31 mouse cellular contexts compared by ENCODE assay signal in genomic region chr7:122632946-122633345, GRCm38 (mm10). TPM values are rescaled to one million over a fixed set of nuclear protein-coding genes. Genes with fewer than 3 reads are reported as not detected.
DNase-seq lines count a peak whose midpoint lies in the region; ATAC-seq and TF ChIP-seq lines count a peak whose summit lies in the region.
"Had no signal": no experiment of that assay in that cellular context is flagged by ENCODE, and none has a peak within 500 bp of the region (broad histone marks: within the 10 kb centered on the region; RNA-seq: fewer than 3 reads in every experiment).

No protein-coding gene starts in this region.

- no peaks in the 10 kb centered on the region for H3K36me3 ChIP-seq in lung, embryonic 14.5 days (ENCODE audit: insufficient read depth)
- H3K36me3 ChIP-seq: heart, embryonic 15.5 days; limb, embryonic 13.5 days; midbrain, embryonic 13.5 days; neural tube, embryonic 15.5 days had no signal

- no peak for DNase-seq in lung, embryonic 14.5 days
- no peak for DNase-seq in lung, postnatal 10 days
- peak; percentile 20 for DNase-seq in thymus, postnatal 14 days
- no peak for DNase-seq in thymus, postnatal 10 days (ENCODE audit: low spot score in 2 of 2)
- DNase-seq in NIH3T3 (ENCODE audit: low read depth), result peak; percentile 19
- DNase-seq in layer of hippocampus, adult 18-20 months (ENCODE audit: low spot score in 2 of 2), result no peak
- DNase-seq in adrenal gland, postnatal 25 days, result no peak
- DNase-seq: cerebellum, adult 2 months; cerebellum, postnatal 14 days; gastrocnemius, postnatal 10 days; kidney, adult 8-10 months; kidney, postnatal 10 days; layer of hippocampus, adult 9-11 months; retina, postnatal 1 day; right cerebral cortex, postnatal 25 days; thymus, adult 18-20 months had no signal

- H3K4me3 ChIP-seq in lung, embryonic 14.5 days (ENCODE audit: low read depth, low read length), result no peak overlapping the region
- H3K4me3 ChIP-seq: erythroblast, embryonic 14.5 days; heart, embryonic 15.5 days; limb, embryonic 13.5 days; megakaryocyte, embryonic 14.5 days; midbrain, embryonic 13.5 days; neural tube, embryonic 15.5 days had no signal

- H3K4me1 ChIP-seq in lung, embryonic 14.5 days (ENCODE audit: insufficient read depth), result peaks cover 4% of the 10 kb centered on the region; the same call in 1 of the 2 replicates
- H3K4me1 ChIP-seq: limb, embryonic 13.5 days; midbrain, embryonic 13.5 days; neural tube, embryonic 15.5 days had no signal

- no peak overlapping the region for H3K9ac ChIP-seq in lung, embryonic 14.5 days
- H3K9ac ChIP-seq: heart, embryonic 15.5 days; limb, embryonic 13.5 days; midbrain, embryonic 13.5 days; neural tube, embryonic 15.5 days had no signal

- peak overlapping the region; percentile 68; the same call in 1 of the 2 replicates for H3K27ac ChIP-seq in lung, embryonic 14.5 days (ENCODE audit: low read depth)
- H3K27ac ChIP-seq: heart, embryonic 15.5 days; limb, embryonic 13.5 days; midbrain, embryonic 13.5 days; neural tube, embryonic 15.5 days had no signal

- WGBS in lung, embryonic 14.5 days, result 48% methylated on average over 5 of the region's 5 CpGs

- no peak overlapping the region for H3K4me2 ChIP-seq in lung, embryonic 14.5 days
- H3K4me2 ChIP-seq: heart, embryonic 15.5 days; limb, embryonic 13.5 days; liver, embryonic 11.5 days; midbrain, embryonic 13.5 days; neural tube, embryonic 15.5 days had no signal

- no peaks in the 10 kb centered on the region for H3K27me3 ChIP-seq in lung, embryonic 14.5 days (ENCODE audit: insufficient read depth, low read length)
- H3K27me3 ChIP-seq: heart, embryonic 15.5 days; limb, embryonic 13.5 days; midbrain, embryonic 13.5 days; neural tube, embryonic 15.5 days had no signal

- peak; percentile 45; the same call in 1 of the 2 replicates for TF ChIP-seq CTCF in lung, embryonic 14.5 days (IDR thresholded peaks at IDR 0.05; ENCODE audit: low read depth)

- H3K9me3 ChIP-seq in lung, embryonic 14.5 days (ENCODE audit: low read depth, low read length), result no peaks in the 10 kb centered on the region
- H3K9me3 ChIP-seq: heart, embryonic 15.5 days; limb, embryonic 13.5 days; megakaryocyte, embryonic 14.5 days; midbrain, embryonic 13.5 days; neural tube, embryonic 15.5 days had no signal

- peak; percentile 67; the same call in 1 of the 2 replicates for ATAC-seq in lung, embryonic 14.5 days (ENCODE audit: insufficient read depth)
- ATAC-seq: forebrain, embryonic 16.5 days; hindbrain, embryonic 16.5 days; intestine, embryonic 16.5 days; midbrain, embryonic 13.5 days had no signal

RNA-seq across cellular contexts. Expression of gene Cacng3, which starts 37.3 kb away (rescaled TPM):
- polyA plus RNA-seq in lung, embryonic 14.5 days (2014; fragmentation: Nextera tagmentation; extraction: Ambion mirVana), result 0.08 and 0.41 TPM in 2 replicates
- total RNA-seq in layer of hippocampus, adult 18-20 months (2021), result 10 to 100 TPM; 62.5 to 67.0 TPM
- 1.1 and 1.4 TPM in 2 replicates for total RNA-seq in adrenal gland, postnatal 25 days (2021)
- total RNA-seq: heart, postnatal 25 days; MEL; monocyte, adult 5-6 weeks had no signal
- polyA plus RNA-seq: erythroblast, embryonic 14.5 days; gonadal fat pad, adult 2 months; large intestine, adult 2 months; limb, embryonic 13.5 days had no signal

Comparison
In these comparisons a context has a peak if more than half of its experiments do, and no peak if none do; other contexts are left out.
1. DNase-seq: peak in thymus, postnatal 14 days (single experiment) and NIH3T3 (single experiment); none in lung, embryonic 14.5 days (single experiment), lung, postnatal 10 days (single experiment), thymus, postnatal 10 days (0 of 2), layer of hippocampus, adult 18-20 months (0 of 2) and adrenal gland, postnatal 25 days (single experiment).
2. RNA of gene Cacng3, which starts 37.3 kb away (total RNA-seq): 62.5 to 67.0 TPM in layer of hippocampus, adult 18-20 months; 1.1 to 1.4 TPM in adrenal gland, postnatal 25 days; every median in the first group is over 10 times any median in the second.